Mouse (Mus musculus) E14TG2a.4 (cell line): ENCODE results near the gene Gm28374.

Experiments
- H3K27me3 ChIP-seq: 2 replicates; pipeline ENCODE4 v1.6.1; 2014; ENCODE audit warnings: low read length, control low read depth; ENCODE audit not compliant: insufficient read depth
- H3K36me3 ChIP-seq: 2 replicates; pipeline ENCODE4 v1.6.1; 2014; ENCODE audit warnings: low read length, control low read depth; ENCODE audit not compliant: insufficient read depth
- H3K4me1 ChIP-seq: replicated peaks from 2 replicates; pipeline ENCODE4 v1.6.1; 2014; ENCODE audit warnings: low read depth, low read length, control low read depth
- H3K4me3 ChIP-seq: replicated peaks from 2 replicates; pipeline ENCODE4 v1.5.1; 2014; ENCODE audit warnings: mild to moderate bottlenecking, low read length
- H3K9me3 ChIP-seq: 2 replicates; pipeline ENCODE4 v1.6.1; 2014; ENCODE audit warnings: low read length, control low read depth
- CTCF ChIP-seq: conservative IDR thresholded peaks from 2 replicates; pipeline ENCODE4 v1.5.1; 2014; ENCODE audit warnings: low read length
- NANOG ChIP-seq: IDR thresholded peaks from 2 replicates; pipeline ENCODE4 v1.6.1; 2014; ENCODE audit warnings: borderline replicate concordance, low read length, mixed read lengths
- POU5F1 ChIP-seq: IDR thresholded peaks from 2 replicates; pipeline ENCODE4 v1.6.1; 2014; ENCODE audit warnings: low read length, borderline replicate concordance

The Gm28374 gene

DNA sequence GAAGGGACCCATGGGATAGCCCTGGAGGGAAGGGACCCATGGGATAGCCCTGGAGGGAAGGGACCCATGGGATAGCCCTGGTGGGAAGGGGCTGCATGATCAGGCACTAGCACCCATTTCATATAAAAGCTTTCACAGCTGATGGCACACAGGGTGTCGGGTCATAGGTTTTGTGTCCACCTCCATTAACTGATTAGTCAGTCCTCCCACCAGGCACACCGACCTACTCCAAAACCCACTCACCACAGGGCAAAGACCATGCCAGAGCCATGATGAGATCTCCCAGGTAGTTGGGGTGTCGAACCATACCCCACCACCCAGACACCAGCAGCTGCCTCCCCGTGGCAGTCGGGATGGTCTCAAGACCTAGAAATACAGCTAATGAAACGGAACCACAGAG, 19.0 kb downstream of the Gm28374 start:
- H3K9me3 ChIP-seq = no peaks in the 10 kb centered on the region
- TF ChIP-seq CTCF (no peak), NANOG (no peak), POU5F1 (no peak)
- H3K36me3 ChIP-seq = peaks cover 56% of the 10 kb centered on the region
- H3K4me3 ChIP-seq = no peak overlapping the region; the same call in 1 of the 2 replicates
- H3K4me1 ChIP-seq = peaks cover 55% of the 10 kb centered on the region
- no peaks in the 10 kb centered on the region for H3K27me3 ChIP-seq

DNA sequence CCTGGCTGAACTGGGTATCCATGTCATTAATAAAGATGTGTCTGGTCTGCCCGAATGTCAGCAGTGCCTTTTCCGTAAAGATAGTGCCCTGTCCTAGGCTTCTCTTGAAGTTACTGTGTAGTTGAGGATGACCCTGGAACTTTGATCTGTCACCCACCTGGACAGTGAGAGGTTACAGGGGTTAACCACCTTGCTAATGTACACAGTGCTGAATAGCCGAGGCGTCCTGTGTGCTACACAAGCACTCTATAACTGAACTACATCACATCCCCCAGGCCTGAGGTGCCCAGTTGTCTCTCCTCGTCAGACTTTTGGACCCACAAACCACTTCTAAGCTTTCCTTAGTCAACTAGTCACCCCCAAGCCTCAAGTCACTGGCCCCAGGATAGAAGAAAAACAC, 19.6 kb downstream of the Gm28374 start:
- peak overlapping the region; percentile 92 for H3K4me3 ChIP-seq

DNA sequence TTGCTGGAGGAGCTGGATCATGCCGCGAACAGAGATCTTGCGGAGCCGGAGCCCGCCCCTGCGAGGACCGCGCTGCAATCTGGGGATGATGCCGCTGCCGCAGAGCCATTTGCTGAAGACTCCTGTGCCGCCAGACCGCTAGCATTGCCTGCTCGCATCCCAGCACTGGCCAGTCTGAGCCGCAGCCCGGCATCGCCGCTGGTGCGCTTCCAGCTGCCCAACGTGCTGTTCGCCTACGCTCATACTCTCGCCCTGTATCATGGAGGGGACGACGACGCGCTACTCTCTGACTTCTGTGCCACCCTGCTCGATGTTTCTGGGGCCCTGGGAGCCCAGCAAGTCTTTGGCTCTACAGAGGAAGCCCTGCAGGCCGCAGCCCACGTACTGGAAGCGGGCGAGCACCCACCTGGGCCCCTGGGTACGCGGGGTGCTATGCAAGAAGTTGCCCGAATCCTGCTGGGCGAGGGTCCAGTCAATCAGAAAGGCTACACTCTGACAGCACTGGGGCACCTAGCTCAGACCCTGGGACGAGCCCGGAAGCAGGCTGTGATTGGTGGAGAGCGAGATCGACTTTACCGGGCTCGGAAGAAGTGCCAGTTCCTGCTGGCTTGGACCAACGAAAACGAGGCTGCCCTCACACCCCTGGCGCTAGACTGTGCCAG, 20.3 kb downstream of the Gm28374 start:
- no peaks in the 10 kb centered on the region for H3K9me3 ChIP-seq
- no peaks in the 10 kb centered on the region for H3K27me3 ChIP-seq
- peaks cover 58% of the 10 kb centered on the region for H3K36me3 ChIP-seq
- peaks cover 48% of the 10 kb centered on the region for H3K4me1 ChIP-seq
- TF ChIP-seq NANOG = no peak
- no peak for TF ChIP-seq POU5F1
- no peak for TF ChIP-seq CTCF
- peak overlapping the region; percentile 92 for H3K4me3 ChIP-seq

More for the DNA sequence above, 19.6 kb downstream of the Gm28374 start:
- no peak for TF ChIP-seq POU5F1
- TF ChIP-seq NANOG = no peak
- TF ChIP-seq CTCF = no peak
- Histone ChIP-seq H3K9me3 (no peaks in the 10 kb centered on the region), H3K36me3 (peaks cover 57% of the 10 kb centered on the region), H3K27me3 (no peaks in the 10 kb centered on the region), H3K4me1 (peaks cover 50% of the 10 kb centered on the region)

DNA sequence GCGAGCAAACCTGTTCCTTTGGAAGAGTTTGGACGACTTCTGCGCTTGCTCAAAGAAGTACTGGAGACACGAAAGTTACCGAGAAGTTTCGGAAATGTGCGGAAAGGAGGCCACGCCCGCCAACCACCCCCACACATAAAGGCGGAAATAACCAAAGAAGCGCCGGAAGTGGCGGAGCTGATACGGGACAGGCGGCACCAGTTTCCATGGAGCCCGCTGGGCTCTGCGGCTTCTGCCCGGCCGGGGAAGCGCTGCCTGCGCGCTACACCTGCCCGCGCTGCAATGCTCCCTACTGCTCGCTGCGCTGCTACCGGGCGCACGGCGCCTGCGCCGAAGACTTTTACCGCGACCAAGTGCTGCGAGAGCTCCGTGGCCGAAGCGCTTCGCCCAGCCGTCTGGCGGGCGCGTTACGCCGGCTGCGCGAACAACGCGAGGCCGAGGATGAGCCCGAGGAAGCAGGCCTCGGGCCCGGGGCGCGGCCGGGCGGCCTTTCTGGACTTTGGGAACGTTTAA, 21.0 kb downstream of the Gm28374 start, which contains the start of gene Znhit2:
Gene Znhit2 (plus strand): TSS at position 172 of the 513 bp plus-strand sequence.
- Histone ChIP-seq H3K4me3 (peak within 1 kb of the TSS; percentile 92), H3K4me1 (peaks cover 48% of the 10 kb centered on the region), H3K36me3 (peaks cover 62% of the 10 kb centered on the region), H3K9me3 (no peaks in the 10 kb centered on the region), H3K27me3 (no peaks in the 10 kb centered on the region)
- TF ChIP-seq NANOG (no peak), CTCF (no peak), POU5F1 (no peak)

DNA sequence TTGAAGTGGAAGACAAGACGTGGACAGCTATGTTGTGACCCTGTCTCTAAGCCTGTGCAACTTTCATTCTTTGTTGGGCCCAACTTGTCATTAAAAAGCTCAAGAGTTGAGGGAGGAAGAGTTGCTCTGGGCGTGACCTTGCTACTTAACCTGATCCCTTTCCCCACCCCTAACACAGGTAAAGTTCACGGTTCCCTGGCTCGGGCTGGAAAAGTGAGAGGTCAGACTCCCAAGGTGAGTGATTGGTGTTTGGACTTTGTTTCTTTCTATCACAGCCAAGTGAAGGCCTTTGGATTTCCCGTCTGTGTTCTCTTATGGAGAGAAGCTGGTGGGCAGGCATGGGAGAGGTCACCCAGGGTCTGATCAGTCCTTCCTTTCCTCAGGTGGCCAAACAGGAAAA, 23.1 kb downstream of the Gm28374 start:
- peaks cover 2% of the 10 kb centered on the region; the same call in 1 of the 2 replicates for H3K27me3 ChIP-seq
- H3K4me1 ChIP-seq = peaks cover 63% of the 10 kb centered on the region
- TF ChIP-seq POU5F1 (no peak), CTCF (no peak), NANOG (no peak)
- peak overlapping the region; percentile 100 for H3K4me3 ChIP-seq
- H3K9me3 ChIP-seq = no peaks in the 10 kb centered on the region
- H3K36me3 ChIP-seq = peaks cover 72% of the 10 kb centered on the region

DNA sequence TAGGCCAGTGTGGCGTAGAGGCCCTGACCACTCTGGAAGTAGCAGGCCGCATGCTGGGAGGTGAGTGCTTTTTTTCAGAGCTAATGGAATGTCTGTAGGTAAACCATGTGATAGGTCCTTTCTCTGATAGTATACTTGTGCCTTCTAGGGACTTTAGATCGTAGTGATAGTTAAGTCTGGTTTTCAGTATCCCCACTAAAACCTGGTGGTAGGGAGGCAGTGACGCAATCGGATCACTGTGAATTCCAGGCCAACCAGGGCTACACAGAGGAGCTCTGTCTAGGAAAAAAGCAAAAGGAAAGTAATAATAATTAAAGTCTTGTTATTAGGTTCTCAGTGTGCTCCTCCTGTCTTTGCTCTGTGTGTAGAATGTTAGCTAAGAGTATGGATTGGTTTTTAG, 23.5 kb downstream of the Gm28374 start:
- Histone ChIP-seq H3K36me3 (peaks cover 72% of the 10 kb centered on the region), H3K4me3 (peak overlapping the region; percentile 100), H3K4me1 (peaks cover 65% of the 10 kb centered on the region), H3K9me3 (no peaks in the 10 kb centered on the region), H3K27me3 (peaks cover 2% of the 10 kb centered on the region; the same call in 1 of the 2 replicates)
- TF ChIP-seq NANOG (no peak), CTCF (no peak)

DNA sequence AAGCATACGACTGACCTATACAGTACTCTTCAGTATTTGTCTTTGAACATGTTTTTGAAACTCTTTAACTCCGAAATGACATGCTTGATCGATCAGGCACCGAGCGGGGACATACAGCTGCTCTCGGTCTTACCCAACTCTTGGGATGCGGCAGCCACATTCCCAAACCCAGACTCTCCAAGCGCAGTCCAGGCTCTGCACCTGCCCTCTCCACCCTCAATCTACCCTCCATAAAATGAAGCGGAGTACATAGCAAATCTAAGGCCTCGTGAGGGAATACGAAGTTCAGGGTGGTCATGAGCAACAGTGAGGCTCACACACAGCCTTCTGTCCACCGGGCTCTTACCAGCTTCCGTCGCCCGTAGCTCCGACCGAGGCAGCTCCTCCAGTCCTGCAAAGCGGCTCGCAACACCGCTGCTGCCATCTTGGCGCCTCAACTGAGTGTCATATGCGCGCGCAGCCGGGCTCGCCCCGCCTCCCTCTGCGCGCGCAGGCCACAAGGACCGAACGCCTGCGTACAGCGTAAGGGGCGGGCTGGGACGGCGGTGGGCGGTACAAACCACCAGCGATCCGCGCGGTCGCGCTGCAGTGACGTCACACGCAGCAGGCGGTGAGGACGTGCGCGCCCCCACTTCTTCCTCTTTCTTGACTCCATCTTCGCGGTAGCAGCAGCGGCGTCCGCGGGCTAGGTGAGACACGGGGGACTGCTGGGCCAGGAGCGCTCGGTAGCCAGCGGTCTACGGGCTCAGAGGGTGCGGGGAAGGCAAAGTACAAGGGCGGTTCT, 24.6 kb downstream of the Gm28374 start, which contains the start of the genes Mrpl49 and Fau:
Gene Mrpl49 (minus strand): TSS at position 473 of the 784 bp plus-strand sequence.
Gene Fau (plus strand): TSS at position 532 of the 784 bp plus-strand sequence.
- TF ChIP-seq NANOG (no peak), POU5F1 (no peak), CTCF (no peak)
- peaks cover 2% of the 10 kb centered on the region; the same call in 1 of the 2 replicates for H3K27me3 ChIP-seq
- H3K4me1 ChIP-seq = peaks cover 65% of the 10 kb centered on the region
- no peaks in the 10 kb centered on the region for H3K9me3 ChIP-seq
- peak within 1 kb of the TSS; percentile 100 for H3K4me3 ChIP-seq
- H3K36me3 ChIP-seq = peaks cover 72% of the 10 kb centered on the region

DNA sequence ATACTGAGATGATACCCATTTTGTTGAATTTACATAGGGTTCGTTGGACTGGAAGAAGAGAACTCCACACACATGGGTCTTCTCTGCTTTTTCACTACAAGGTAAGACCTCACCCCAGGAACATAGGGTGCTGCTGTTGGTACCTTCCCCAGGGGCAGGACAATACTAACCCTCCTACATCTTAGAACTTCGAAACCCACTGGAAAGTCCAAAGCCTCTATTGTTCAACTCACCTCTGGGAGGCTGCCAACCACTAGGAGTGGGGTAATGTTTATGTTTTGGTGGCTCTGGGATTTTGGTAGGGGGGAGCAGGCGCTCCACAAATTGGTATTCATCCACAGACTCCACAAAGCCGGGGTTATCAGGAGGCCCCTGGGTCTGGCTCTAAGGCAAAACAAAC, 25.4 kb downstream of the Gm28374 start:
- Histone ChIP-seq H3K4me1 (peaks cover 62% of the 10 kb centered on the region), H3K27me3 (peaks cover 2% of the 10 kb centered on the region; the same call in 1 of the 2 replicates), H3K4me3 (peak overlapping the region; percentile 100), H3K9me3 (no peaks in the 10 kb centered on the region), H3K36me3 (peaks cover 75% of the 10 kb centered on the region)
- TF ChIP-seq POU5F1 = no peak
- TF ChIP-seq CTCF = no peak
- TF ChIP-seq NANOG = no peak
